Mouse (Mus musculus) liver, embryonic 14.5 days (tissue): ENCODE results near the gene Ptpn13.

Source experiments
- CTCF ChIP-seq: IDR thresholded peaks from 2 replicates; pipeline ENCODE4 v1.5.1; 2016; ENCODE audit warnings: antibody characterized with exemption, low read depth, control low read depth
- EP300 ChIP-seq: IDR thresholded peaks from 2 replicates; pipeline ENCODE4 v1.6.1; 2016; ENCODE audit warnings: antibody characterized with exemption, low read depth

- TF ChIP-seq CTCF (no peak), EP300 (no peak)
These were observed 112.4 kb downstream of the Ptpn13 start for GRCm38 (mm10) chr5:103537429-103537828.
